Mouse (Mus musculus) heart, embryonic 15.5 days (tissue): ENCODE results near the gene Kcnip4. TPM values are rescaled to one million over a fixed set of nuclear protein-coding genes. Genes with fewer than 3 reads are reported as not detected.

Source experiments
- ATAC-seq: fragments of 200-750 bp; cut with Nextera tagmentation; replicated peaks from 2 replicates; pipeline ENCODE4 v1.8.0; 2017; ENCODE audit warnings: low read depth, moderate TSS enrichment; ENCODE audit not compliant: insufficient number of reproducible peaks, insufficient read depth, low FRiP score
- H3K27ac ChIP-seq: fragments of 300-500 bp; sonication (generic); 2 replicates; pipeline ENCODE4 v1.5.1; 2015; ENCODE audit warnings: mild to moderate bottlenecking, inconsistent platforms
- H3K27me3 ChIP-seq: fragments of 300-500 bp; sonication (generic); 2 replicates; pipeline ENCODE4 v1.6.1; 2015; ENCODE audit warnings: inconsistent platforms
- H3K36me3 ChIP-seq: fragments of 300-500 bp; sonication (generic); 2 replicates; pipeline ENCODE4 v1.6.1; 2015; ENCODE audit warnings: mild to moderate bottlenecking, inconsistent platforms
- H3K4me1 ChIP-seq: fragments of 300-500 bp; sonication (generic); replicated peaks from 2 replicates; pipeline ENCODE4 v1.6.1; 2015; ENCODE audit warnings: inconsistent platforms
- H3K4me2 ChIP-seq: fragments of 300-500 bp; sonication (generic); 2 replicates; pipeline ENCODE4 v1.6.1; 2015; ENCODE audit warnings: inconsistent platforms, mild to moderate bottlenecking, moderate library complexity
- H3K4me3 ChIP-seq: fragments of 300-500 bp; sonication (generic); 2 replicates; pipeline ENCODE4 v1.5.1; 2015; ENCODE audit warnings: mild to moderate bottlenecking, inconsistent platforms
- H3K9ac ChIP-seq: fragments of 300-500 bp; sonication (generic); 2 replicates; pipeline ENCODE4 v1.6.1; 2015; ENCODE audit warnings: mild to moderate bottlenecking, inconsistent platforms
- H3K9me3 ChIP-seq: fragments of 300-500 bp; sonication (generic); replicated peaks from 2 replicates; pipeline ENCODE4 v1.6.1; 2016; ENCODE audit warnings: inconsistent platforms
- WGBS: fragments of 180-500 bp; shearing (Covaris S2); methylation state at CpG from one replicate; pipeline ENCODE4 v1.1.7; 2015; ENCODE audit warnings: mixed read lengths; 5-methylcytosine and 5-hydroxymethylcytosine counted together
- polyA plus RNA-seq: library from polyadenylated mRNA; unstranded; fragments of >200 nt; fragmentation: Nextera tagmentation; extraction: Ambion mirVana; gene quantifications from 2 replicates; pipeline ENCODE4 v1.2.1, GENCODE M21; 2015

Gene Kcnip4
- polyA plus RNA-seq, 1 experiment from 2014 or later: 0.45 TPM

- ATAC-seq: no peak
- no peaks in the 10 kb centered on the region for H3K27me3 ChIP-seq
- no peak overlapping the region for H3K27ac ChIP-seq
- 43% methylated on average over 5 of the region's 5 CpGs for WGBS
- no peak overlapping the region for H3K4me3 ChIP-seq
- H3K4me2 ChIP-seq: no peak overlapping the region
- no peaks in the 10 kb centered on the region for H3K4me1 ChIP-seq
- no peaks in the 10 kb centered on the region for H3K36me3 ChIP-seq
- no peaks in the 10 kb centered on the region for H3K9me3 ChIP-seq
- no peak overlapping the region for H3K9ac ChIP-seq
These were observed 979.6 kb downstream of the Kcnip4 start for GRCm38 (mm10) chr5:48544784-48545734.

DNA sequence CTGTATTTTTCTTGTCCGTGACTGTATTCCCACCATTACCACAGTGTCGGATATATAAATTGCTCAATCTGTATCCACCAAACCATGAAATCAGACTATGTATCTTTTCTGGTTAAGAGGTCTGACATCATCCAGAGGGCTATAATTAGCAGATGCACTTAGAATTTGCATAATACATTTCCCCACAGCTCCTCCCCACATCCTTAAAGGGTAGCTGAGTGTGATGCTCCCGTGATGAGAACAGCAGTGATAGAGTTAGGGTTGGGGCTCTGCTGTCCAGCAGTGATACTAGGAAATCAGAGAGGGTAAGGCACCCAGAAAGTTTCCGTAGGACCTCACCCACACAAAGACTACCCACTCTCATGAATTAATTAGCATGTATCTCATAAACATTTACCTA, 1006.7 kb downstream of the Kcnip4 start:
- 73% methylated on average over 4 of the region's 4 CpGs for WGBS
- Histone ChIP-seq H3K4me2 (no peak overlapping the region), H3K9me3 (no peaks in the 10 kb centered on the region), H3K4me3 (no peak overlapping the region), H3K4me1 (no peaks in the 10 kb centered on the region), H3K27ac (no peak overlapping the region), H3K36me3 (no peaks in the 10 kb centered on the region), H3K9ac (no peak overlapping the region), H3K27me3 (no peaks in the 10 kb centered on the region)
- ATAC-seq: no peak

DNA sequence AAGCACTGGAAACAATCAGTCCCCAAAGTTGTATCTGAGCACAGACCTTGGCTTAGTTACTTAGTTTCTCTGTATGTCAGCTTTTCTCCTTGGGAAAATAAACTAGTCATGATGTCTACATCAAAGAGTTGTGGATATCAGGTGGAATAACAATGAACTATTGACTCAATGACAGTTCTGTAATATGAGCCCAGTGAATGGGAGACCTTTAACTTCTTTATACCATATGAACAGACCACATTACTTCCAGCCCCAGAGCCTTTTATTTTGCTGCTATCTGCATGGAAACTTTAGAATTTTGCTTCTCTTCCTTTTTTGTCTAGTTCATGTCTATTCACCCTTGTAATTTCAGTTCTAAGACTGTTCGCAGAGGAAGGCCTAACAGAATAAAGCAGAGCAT, 1011.4 kb downstream of the Kcnip4 start:
- no peak overlapping the region for H3K9ac ChIP-seq
- peaks cover 3% of the 10 kb centered on the region; the same call in 1 of the 2 replicates for H3K4me1 ChIP-seq
- no peak for ATAC-seq
- no peak overlapping the region for H3K27ac ChIP-seq
- H3K36me3 ChIP-seq: no peaks in the 10 kb centered on the region
- no peaks in the 10 kb centered on the region for H3K27me3 ChIP-seq
- no peaks in the 10 kb centered on the region for H3K9me3 ChIP-seq
- no peak overlapping the region for H3K4me3 ChIP-seq
- no peak overlapping the region for H3K4me2 ChIP-seq
- 85% methylated on average over 1 of the region's 1 CpGs for WGBS

- Histone ChIP-seq H3K9me3 (no peaks in the 10 kb centered on the region), H3K27ac (no peak overlapping the region), H3K9ac (no peak overlapping the region), H3K4me2 (no peak overlapping the region), H3K36me3 (no peaks in the 10 kb centered on the region), H3K4me1 (peaks cover 3% of the 10 kb centered on the region; the same call in 1 of the 2 replicates), H3K27me3 (no peaks in the 10 kb centered on the region), H3K4me3 (no peak overlapping the region)
- no peak for ATAC-seq
- WGBS: 28% methylated on average over 1 of the region's 1 CpGs
These were observed 1013.4 kb downstream of the Kcnip4 start for GRCm38 (mm10) chr5:48511357-48511756.

- H3K27ac ChIP-seq: no peak overlapping the region
- no peaks in the 10 kb centered on the region for H3K27me3 ChIP-seq
- no peaks in the 10 kb centered on the region for H3K36me3 ChIP-seq
- no peak overlapping the region for H3K9ac ChIP-seq
- 74% methylated on average over 12 of the region's 12 CpGs for WGBS
- H3K4me3 ChIP-seq: no peak overlapping the region
- H3K9me3 ChIP-seq: no peaks in the 10 kb centered on the region
- H3K4me1 ChIP-seq: peaks cover 3% of the 10 kb centered on the region; the same call in 1 of the 2 replicates
- ATAC-seq: no peak
- H3K4me2 ChIP-seq: no peak overlapping the region
These were observed 1014.5 kb downstream of the Kcnip4 start for GRCm38 (mm10) chr5:48510241-48510640.

DNA sequence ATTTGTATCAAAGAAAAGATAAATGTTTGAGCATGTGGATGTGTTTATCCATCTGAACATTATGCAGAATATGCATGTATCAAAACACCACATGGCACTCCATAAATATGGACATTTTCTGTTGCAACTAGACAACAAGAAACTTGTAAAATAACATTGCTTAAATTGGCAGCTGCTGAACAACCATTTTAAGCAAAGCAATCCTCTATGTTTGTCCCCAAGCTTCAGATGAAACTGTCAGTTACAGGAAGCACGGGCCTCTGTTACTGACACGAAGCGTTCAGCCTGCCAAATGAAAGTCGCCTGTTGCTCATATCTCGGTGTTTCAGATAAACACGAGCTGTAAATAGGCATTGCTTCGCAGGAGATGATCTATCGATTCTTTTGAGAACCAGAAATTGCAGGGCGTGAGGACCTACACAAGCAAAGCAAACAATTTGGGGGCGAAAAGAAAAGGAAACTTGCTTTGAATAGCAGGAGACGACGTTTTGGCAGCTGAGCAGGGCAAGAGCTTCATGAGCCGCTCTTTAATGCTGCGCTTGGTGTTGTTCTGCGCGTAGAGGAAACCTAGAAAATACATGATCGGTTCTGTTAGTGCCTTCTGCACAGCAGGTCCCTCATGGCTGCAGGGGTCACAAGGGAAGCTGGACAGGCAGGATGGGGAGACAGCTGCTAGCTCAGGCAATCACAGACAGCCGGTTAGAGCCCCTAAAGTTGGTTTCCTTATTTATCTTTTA, 1015.3 kb downstream of the Kcnip4 start:
- WGBS: 34% methylated on average over 18 of the region's 18 CpGs
- H3K9ac ChIP-seq: no peak overlapping the region
- H3K4me2 ChIP-seq: peak overlapping the region; percentile 56
- H3K36me3 ChIP-seq: no peaks in the 10 kb centered on the region
- H3K4me1 ChIP-seq: peaks cover 3% of the 10 kb centered on the region; the same call in 1 of the 2 replicates
- no peaks in the 10 kb centered on the region for H3K9me3 ChIP-seq
- H3K27ac ChIP-seq: no peak overlapping the region
- H3K4me3 ChIP-seq: peak overlapping the region; percentile 40
- ATAC-seq: no peak
- H3K27me3 ChIP-seq: no peaks in the 10 kb centered on the region

- H3K36me3 ChIP-seq: no peaks in the 10 kb centered on the region
- WGBS: 59% methylated on average over 3 of the region's 3 CpGs
These were observed 1021.6 kb downstream of the Kcnip4 start for GRCm38 (mm10) chr5:48503094-48503493.

GRCm38 (mm10) chr5:48502442-48502841, 1022.3 kb downstream of the Kcnip4 start:
- Histone ChIP-seq H3K9me3 (no peaks in the 10 kb centered on the region), H3K36me3 (no peaks in the 10 kb centered on the region), H3K4me2 (no peak overlapping the region), H3K9ac (no peak overlapping the region), H3K4me3 (no peak overlapping the region), H3K27me3 (no peaks in the 10 kb centered on the region), H3K27ac (no peak overlapping the region), H3K4me1 (no peaks in the 10 kb centered on the region)
- ATAC-seq: no peak

More at GRCm38 (mm10) chr5:48503094-48503493, 1021.6 kb downstream of the Kcnip4 start:
- Histone ChIP-seq H3K4me3 (no peak overlapping the region), H3K4me2 (no peak overlapping the region), H3K27me3 (no peaks in the 10 kb centered on the region), H3K27ac (no peak overlapping the region), H3K9me3 (no peaks in the 10 kb centered on the region), H3K4me1 (no peaks in the 10 kb centered on the region), H3K9ac (no peak overlapping the region)
- ATAC-seq: no peak

GRCm38 (mm10) chr5:48500204-48500603, 1024.5 kb downstream of the Kcnip4 start:
- no peak overlapping the region for H3K4me3 ChIP-seq
- H3K4me1 ChIP-seq: no peaks in the 10 kb centered on the region
- no peak overlapping the region for H3K27ac ChIP-seq
- no peaks in the 10 kb centered on the region for H3K9me3 ChIP-seq
- H3K9ac ChIP-seq: no peak overlapping the region
- 34% methylated on average over 5 of the region's 5 CpGs for WGBS
- H3K27me3 ChIP-seq: no peaks in the 10 kb centered on the region
- no peaks in the 10 kb centered on the region for H3K36me3 ChIP-seq
- H3K4me2 ChIP-seq: no peak overlapping the region
- no peak for ATAC-seq

- no peak overlapping the region for H3K27ac ChIP-seq
- ATAC-seq: no peak
- no peaks in the 10 kb centered on the region for H3K27me3 ChIP-seq
- no peak overlapping the region for H3K4me3 ChIP-seq
- 55% methylated on average over 3 of the region's 3 CpGs for WGBS
- no peaks in the 10 kb centered on the region for H3K9me3 ChIP-seq
- no peak overlapping the region for H3K4me2 ChIP-seq
- H3K36me3 ChIP-seq: no peaks in the 10 kb centered on the region
- H3K9ac ChIP-seq: no peak overlapping the region
- H3K4me1 ChIP-seq: no peaks in the 10 kb centered on the region
These were observed 1033.7 kb downstream of the Kcnip4 start for GRCm38 (mm10) chr5:48490864-48491477.

DNA sequence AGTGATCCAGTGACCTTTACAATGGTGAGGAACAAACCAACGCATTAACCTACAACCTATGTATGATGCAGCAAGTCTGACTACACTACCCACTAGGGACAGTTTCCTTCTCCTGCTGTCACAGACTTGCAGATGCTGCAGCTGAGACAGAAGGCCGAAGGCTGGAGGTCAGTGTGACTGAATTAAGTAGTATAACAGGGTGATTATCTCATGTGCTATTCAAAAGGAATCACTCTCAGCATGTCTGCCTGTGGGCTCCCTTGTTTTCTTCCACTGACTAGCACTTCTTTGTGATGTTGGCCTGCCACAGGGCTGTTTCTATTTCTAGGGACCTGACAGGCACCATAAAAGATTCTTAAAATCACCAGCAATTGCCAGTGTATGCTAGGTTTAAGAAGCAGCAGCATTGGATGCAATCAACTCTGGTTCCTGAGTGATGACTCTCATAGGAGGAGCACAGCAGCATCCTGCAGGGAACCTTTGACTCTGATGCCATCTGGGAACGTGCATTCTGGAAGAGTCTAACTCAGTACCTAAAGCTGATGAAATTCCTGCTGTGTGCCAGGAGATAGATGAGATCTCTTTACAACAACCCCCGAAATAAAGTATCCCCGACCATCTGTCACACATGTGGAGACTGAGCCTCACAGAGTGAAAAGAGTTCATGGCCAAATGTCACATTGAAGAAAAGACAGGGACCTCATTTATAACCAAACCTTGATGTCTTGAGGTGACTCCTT, 1035.0 kb downstream of the Kcnip4 start:
- no peaks in the 10 kb centered on the region for H3K27me3 ChIP-seq
- no peaks in the 10 kb centered on the region for H3K36me3 ChIP-seq
- no peaks in the 10 kb centered on the region for H3K4me1 ChIP-seq
- H3K4me2 ChIP-seq: no peak overlapping the region
- H3K9me3 ChIP-seq: no peaks in the 10 kb centered on the region
- WGBS: 46% methylated on average over 5 of the region's 5 CpGs
- no peak for ATAC-seq
- H3K27ac ChIP-seq: no peak overlapping the region
- H3K9ac ChIP-seq: no peak overlapping the region
- H3K4me3 ChIP-seq: no peak overlapping the region
